18 mouse cellular contexts compared by ENCODE assay signal in the genomic region with DNA sequence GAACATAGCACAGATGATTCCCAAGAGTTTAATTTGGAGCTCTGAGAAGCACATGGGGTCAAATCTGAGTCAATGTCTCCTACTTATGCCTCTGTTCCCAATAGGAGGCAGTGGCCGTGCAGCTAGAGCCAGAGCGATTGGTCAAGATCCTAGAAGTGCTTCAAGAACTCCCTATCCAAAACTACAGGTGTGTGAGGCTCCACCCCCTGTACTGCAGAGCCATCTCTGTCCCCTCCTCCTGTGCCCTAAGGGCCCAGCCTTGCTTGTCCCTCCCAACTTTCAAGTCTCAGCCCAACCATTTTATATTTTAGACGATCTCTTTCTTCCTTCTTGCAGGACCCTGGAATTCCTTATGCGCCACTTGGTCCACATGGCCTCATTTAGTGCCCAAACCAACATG. TPM values are rescaled to one million over a fixed set of nuclear protein-coding genes. Genes with fewer than 3 reads are reported as not detected.
"Had no signal": no experiment of that assay in that cellular context is flagged by ENCODE, and none has a peak within 500 bp of the region (broad histone marks: within the 10 kb centered on the region; RNA-seq: fewer than 3 reads in every experiment).

No protein-coding gene starts in this region.

- H3K36me3 ChIP-seq: lung, embryonic 15.5 days; midbrain, embryonic 13.5 days; midbrain, embryonic 15.5 days; neural tube, embryonic 12.5 days; stomach, embryonic 15.5 days had no signal

- H3K27me3 ChIP-seq: lung, embryonic 15.5 days; megakaryocyte, embryonic 14.5 days; midbrain, embryonic 15.5 days; neural tube, embryonic 12.5 days; stomach, embryonic 15.5 days had no signal

- ATAC-seq: liver, postnatal 0 days; lung, postnatal 0 days; midbrain, embryonic 13.5 days; midbrain, embryonic 15.5 days had no signal

- H3K9ac ChIP-seq: liver, postnatal 0 days; lung, embryonic 15.5 days; midbrain, embryonic 13.5 days; midbrain, embryonic 15.5 days; neural tube, embryonic 12.5 days; stomach, embryonic 15.5 days had no signal

- DNase-seq: liver, postnatal 0 days; lung, adult 2 months; lung, postnatal 14 days; lung, postnatal 36 days; right cerebral cortex, postnatal 14 days; thymus, adult 2 months; thymus, postnatal 14 days; thymus, postnatal 36 days had no signal

- H3K27ac ChIP-seq: lung, embryonic 15.5 days; macrophage; midbrain, embryonic 13.5 days; midbrain, embryonic 15.5 days; neural tube, embryonic 12.5 days; stomach, embryonic 15.5 days; stomach, postnatal 0 days had no signal

- H3K4me2 ChIP-seq: lung, embryonic 15.5 days; midbrain, embryonic 13.5 days; midbrain, embryonic 15.5 days; neural tube, embryonic 12.5 days; stomach, embryonic 15.5 days had no signal

- H3K4me1 ChIP-seq: lung, embryonic 15.5 days; midbrain, embryonic 13.5 days; midbrain, embryonic 15.5 days; neural tube, embryonic 12.5 days; stomach, embryonic 15.5 days had no signal

- H3K9me3 ChIP-seq: lung, embryonic 15.5 days; megakaryocyte, embryonic 14.5 days; midbrain, embryonic 13.5 days; midbrain, embryonic 15.5 days; neural tube, embryonic 12.5 days; stomach, embryonic 15.5 days had no signal

- H3K4me3 ChIP-seq: lung, embryonic 15.5 days; megakaryocyte, embryonic 14.5 days; midbrain, embryonic 13.5 days; midbrain, embryonic 15.5 days; neural tube, embryonic 12.5 days; stomach, embryonic 15.5 days had no signal

RNA-seq across cellular contexts. Expression of gene Tstd1, which starts 16.9 kb away (rescaled TPM):
- total RNA-seq: midbrain, postnatal 0 days had no signal
- polyA plus RNA-seq: macrophage had no signal
